Mouse (Mus musculus) ES-E14 (cell line): ENCODE results near the gene Fth1. TPM values are rescaled to one million over a fixed set of nuclear protein-coding genes. Genes with fewer than 3 reads are reported as not detected.

ENCODE experiments used
- DNase-seq: peaks from one replicate; pipeline ENCODE4 v3.0.0-alpha.2; 2013; ENCODE audit warnings: low read depth, low spot score
- H3K27ac ChIP-seq: 2 replicates; pipeline ENCODE4 v1.5.1; 2012; ENCODE audit warnings: low read depth, mild to moderate bottlenecking, low read length, moderate library complexity, mixed read lengths; ENCODE audit not compliant: poor library complexity, insufficient read depth, severe bottlenecking
- H3K36me3 ChIP-seq: 2 replicates; pipeline ENCODE4 v1.6.1; 2012; ENCODE audit warnings: mild to moderate bottlenecking, low read length, moderate library complexity, mixed read lengths; ENCODE audit not compliant: control insufficient read depth, poor library complexity, insufficient read depth, severe bottlenecking
- H3K4me1 ChIP-seq, 2 experiments: fragments of 150-350 bp in 1 of 2; sonication (generic) in 1 of 2; 2 replicates each; pipeline ENCODE4 v1.6.1; 2012; ENCODE audit warnings: low read length in 2 of 2, mild to moderate bottlenecking in 1 of 2, mixed read lengths in 1 of 2; ENCODE audit not compliant: control insufficient read depth in 2 of 2, insufficient read depth in 2 of 2, poor library complexity in 1 of 2
- H3K4me3 ChIP-seq, 2 experiments: fragments of 150-350 bp in 1 of 2; sonication (generic) in 1 of 2; 2 replicates each; pipeline ENCODE4 v1.5.1; 2012; ENCODE audit warnings: low read length in 2 of 2, low read depth in 1 of 2, mild to moderate bottlenecking in 1 of 2, mixed read lengths in 1 of 2; ENCODE audit not compliant: insufficient read depth in 1 of 2, poor library complexity in 1 of 2, severe bottlenecking in 1 of 2
- H3K9ac ChIP-seq: 2 replicates; pipeline ENCODE4 v1.6.1; 2012; ENCODE audit warnings: low read depth, mild to moderate bottlenecking, low read length, mixed read lengths; ENCODE audit not compliant: poor library complexity, insufficient read depth, severe bottlenecking
- H3K9me3 ChIP-seq: fragments of 150-350 bp; sonication (generic); 2 replicates; pipeline ENCODE4 v1.6.1; 2012; ENCODE audit warnings: low read depth, mild to moderate bottlenecking, low read length; ENCODE audit not compliant: control insufficient read depth, insufficient read depth
- CHD2 ChIP-seq: IDR thresholded peaks from 2 replicates; pipeline ENCODE4 v1.6.1; 2014; ENCODE audit warnings: mild to moderate bottlenecking, low read depth, low read length, inconsistent platforms
- HCFC1 ChIP-seq: IDR thresholded peaks from 2 replicates; pipeline ENCODE4 v1.6.1; 2012; ENCODE audit warnings: low read length, inconsistent platforms, borderline replicate concordance; ENCODE audit not compliant: insufficient read depth
- MAFK ChIP-seq: IDR thresholded peaks from 2 replicates; pipeline ENCODE4 v1.6.1; 2014; ENCODE audit warnings: mild to moderate bottlenecking, low read depth, low read length, inconsistent platforms; ENCODE audit not compliant: insufficient read depth
- ZC3H11A ChIP-seq: IDR thresholded peaks from 2 replicates; pipeline ENCODE4 v1.6.1; 2012; ENCODE audit warnings: low read depth, mild to moderate bottlenecking, inconsistent platforms, low read length, borderline replicate concordance
- ZNF384 ChIP-seq: IDR thresholded peaks from 2 replicates; pipeline ENCODE4 v1.6.1; 2012; ENCODE audit warnings: low read depth, low read length, inconsistent platforms
- in situ Hi-C, 2 experiments: fragments of 600-800 bp; cut with MboI; formaldehyde crosslinking; loops; one replicate each; pipeline ENCODE4 v1.15.1; 2025; ENCODE audit warnings: low sequenced_read_pairs in 2 of 2, inconsistent platforms in 1 of 2; ENCODE audit not compliant: unreplicated experiment in 2 of 2
- total RNA-seq: library from RNA; depleted of rRNA; stranded (reverse); fragments of 300-350 nt; gene quantifications from 2 replicates; pipeline ENCODE4 v1.2.3, GENCODE M21; 2012

The Fth1 gene
- total RNA-seq, 1 experiment = 478 TPM

DNA sequence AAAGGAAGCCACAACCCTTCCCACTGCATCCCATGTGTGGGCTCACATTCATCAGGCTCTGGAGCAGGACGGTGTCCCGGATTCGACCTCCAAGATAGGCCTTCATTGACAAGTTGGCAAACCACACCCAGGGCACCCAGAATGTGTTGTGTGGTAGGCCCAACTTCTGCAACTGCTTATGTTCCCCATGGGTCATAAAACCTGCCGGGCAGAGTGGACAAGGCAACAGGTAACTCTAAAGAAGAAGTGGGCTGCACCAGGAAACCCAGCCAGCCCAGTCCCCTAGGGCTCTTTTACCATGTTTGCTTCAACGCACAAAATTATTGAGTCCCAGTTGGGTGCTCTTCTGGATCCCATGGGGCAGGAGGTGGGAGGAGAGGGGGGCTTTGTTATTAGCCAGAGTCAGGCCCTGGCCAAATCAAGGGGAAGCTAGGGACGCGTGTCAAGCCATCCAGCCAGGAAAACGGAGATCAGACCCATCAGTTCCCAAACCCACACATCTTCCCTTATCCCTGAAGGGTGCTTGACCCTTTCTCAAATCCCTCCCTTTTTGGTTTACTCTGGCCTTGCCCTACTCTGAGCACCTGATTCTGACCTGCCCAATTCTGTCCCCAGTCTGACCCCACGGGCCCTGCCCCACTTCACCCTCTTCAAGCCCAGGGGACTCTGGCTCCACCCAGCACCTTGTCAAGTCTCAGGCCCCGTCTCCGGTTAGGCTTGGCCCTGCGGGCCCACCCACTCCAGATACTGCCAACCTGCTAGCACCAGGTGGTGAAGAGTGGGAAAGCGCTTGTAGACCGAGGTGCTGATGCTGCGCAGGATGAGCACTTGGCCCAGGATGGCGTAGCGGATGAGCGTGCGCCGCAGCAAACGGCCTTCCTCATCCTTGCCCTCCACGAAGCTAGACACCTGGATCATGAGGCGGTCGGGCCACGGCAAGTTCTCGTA lies 11.9 kb downstream of the Fth1 start:
- no peak overlapping the region for H3K27ac ChIP-seq
- in situ Hi-C loops = loop anchor here in 1 of 2 experiments (5.0 kb wide), 1 partner anchor 75 kb away; no protein-coding TSS in a partner anchor
- TF ChIP-seq ZNF384 (no peak), CHD2 (no peak), HCFC1 (no peak), ZC3H11A (no peak), MAFK (no peak)
- DNase-seq = no peak
- peak overlapping the region; percentile 52 for H3K9ac ChIP-seq
- H3K4me1 ChIP-seq = peaks cover 2 to 3% of the 10 kb centered on the region in 2 experiments; a peak in 1 of 4 replicates
- peak overlapping the region; percentile 63 to 65 for H3K4me3 ChIP-seq
- H3K36me3 ChIP-seq = no peaks in the 10 kb centered on the region
- no peaks in the 10 kb centered on the region for H3K9me3 ChIP-seq

DNA sequence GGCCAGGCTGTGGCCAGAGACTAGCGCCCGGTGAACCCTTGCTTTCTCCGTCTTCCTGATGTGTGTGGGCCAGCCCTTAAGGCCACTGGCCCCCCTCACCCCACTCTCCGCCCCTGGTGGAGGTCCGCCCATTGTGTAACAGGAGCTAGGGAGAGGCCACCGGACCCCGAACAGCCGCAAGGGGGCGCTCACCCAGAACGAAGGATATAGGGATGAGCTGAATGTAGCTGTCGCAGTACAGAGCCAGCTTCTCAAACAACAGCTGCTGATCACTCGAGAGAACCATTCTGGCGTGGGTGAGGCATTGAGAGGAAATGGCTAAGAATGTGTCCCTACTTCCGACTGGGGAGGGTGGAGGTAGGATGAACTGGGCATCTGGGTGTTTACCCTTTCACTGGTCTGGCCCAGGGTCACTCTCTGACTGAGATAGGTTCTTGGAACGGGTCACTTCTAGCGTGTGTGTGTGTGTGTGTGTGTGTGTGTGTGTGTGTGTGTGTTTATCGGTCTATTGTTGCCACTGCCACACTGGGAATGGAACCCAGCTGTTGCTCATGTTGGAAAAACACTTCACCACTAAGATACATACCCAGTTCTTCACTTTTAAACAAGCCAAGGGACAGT lies 12.7 kb downstream of the Fth1 start:
- Histone ChIP-seq H3K9ac (peak overlapping the region; percentile 52), H3K27ac (no peak overlapping the region)

DNA sequence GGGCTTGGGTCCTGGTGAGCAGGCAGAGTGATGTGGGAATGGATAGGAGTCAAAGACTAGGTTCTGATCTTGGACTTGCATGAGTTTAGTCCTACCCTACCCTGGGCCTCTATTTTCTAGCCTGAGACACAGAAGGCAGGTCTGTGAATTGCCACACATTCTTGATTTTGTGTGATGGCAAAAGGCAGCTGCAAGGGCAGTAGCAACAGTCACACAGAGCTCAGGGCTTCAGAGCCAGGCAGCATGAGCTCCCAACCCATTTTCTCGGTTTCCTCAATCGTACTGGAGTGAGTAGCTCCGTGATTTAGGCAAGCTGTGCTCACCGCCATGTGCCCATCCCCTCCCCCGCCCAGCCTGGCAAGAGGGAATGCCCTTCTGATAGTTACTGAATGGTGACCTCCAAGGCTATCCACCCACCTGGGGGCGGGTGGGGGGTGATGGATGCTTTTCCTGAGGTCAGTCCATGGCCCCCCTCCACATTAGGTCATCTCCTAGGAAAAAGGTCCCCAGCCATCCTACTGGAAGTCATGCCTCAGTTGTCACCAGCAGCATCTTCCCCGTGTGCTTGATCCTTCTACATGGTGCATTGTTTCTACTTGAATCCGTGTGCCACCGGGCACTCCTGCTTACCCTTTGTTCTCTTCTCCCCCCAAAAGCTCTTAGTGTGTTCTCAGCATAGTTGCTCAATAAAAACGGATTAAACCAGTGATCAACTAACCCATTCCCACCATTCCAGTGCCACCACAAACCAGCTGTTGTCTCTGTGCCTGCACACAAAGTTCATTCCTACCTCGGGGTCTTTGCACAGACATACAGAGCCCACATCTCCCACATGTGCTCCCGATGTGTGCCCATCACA lies 17.0 kb downstream of the Fth1 start:
- H3K4me3 ChIP-seq = no peak overlapping the region
- DNase-seq = no peak
- in situ Hi-C loops = no loop called here
- no peak for TF ChIP-seq HCFC1
- no peak for TF ChIP-seq ZNF384
- TF ChIP-seq MAFK = no peak
- no peak for TF ChIP-seq ZC3H11A
- no peak overlapping the region for H3K9ac ChIP-seq
- H3K4me1 ChIP-seq = peaks cover 2 to 3% of the 10 kb centered on the region in 2 experiments; a peak in 1 of 4 replicates
- no peak overlapping the region for H3K27ac ChIP-seq
- no peaks in the 10 kb centered on the region for H3K9me3 ChIP-seq
- H3K36me3 ChIP-seq = no peaks in the 10 kb centered on the region

More for the DNA sequence above, 12.7 kb downstream of the Fth1 start:
- peak overlapping the region; percentile 63 to 65 for H3K4me3 ChIP-seq
- peak; percentile 92 for DNase-seq
- peaks cover 2 to 3% of the 10 kb centered on the region in 2 experiments; a peak in 1 of 4 replicates for H3K4me1 ChIP-seq
- H3K9me3 ChIP-seq = no peaks in the 10 kb centered on the region
- in situ Hi-C loops = loop anchor here in 1 of 2 experiments (5.0 kb wide), 1 partner anchor 76 kb away; no protein-coding TSS in a partner anchor
- TF ChIP-seq ZC3H11A (0 out of 2 replicates have a peak, but pooled peaks have one; percentile 11), HCFC1 (no peak)
- H3K36me3 ChIP-seq = no peaks in the 10 kb centered on the region

DNA sequence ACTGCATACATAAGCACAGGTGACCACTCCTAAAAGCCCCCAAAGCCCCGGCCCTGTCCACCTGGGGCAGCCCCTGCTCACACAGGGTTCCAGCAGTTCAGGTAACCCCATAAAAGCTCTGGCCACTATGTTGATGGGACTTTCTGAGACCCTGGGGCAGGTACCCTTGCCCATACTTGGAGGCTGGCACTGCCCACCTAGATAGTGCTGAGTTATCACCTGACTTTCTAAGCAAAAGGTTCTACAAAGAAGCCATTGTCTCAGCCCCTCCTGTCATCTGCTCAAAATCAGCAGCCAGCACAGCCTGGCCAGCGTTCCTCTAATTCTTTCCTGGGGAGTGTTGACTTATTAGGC lies 17.6 kb downstream of the Fth1 start:
- DNase-seq = no peak
- Histone ChIP-seq H3K9me3 (no peaks in the 10 kb centered on the region), H3K4me3 (no peak overlapping the region), H3K9ac (no peak overlapping the region), H3K36me3 (no peaks in the 10 kb centered on the region), H3K4me1 (peaks cover 0 to 2% of the 10 kb centered on the region in 2 experiments; a peak in 1 of 4 replicates), H3K27ac (no peak overlapping the region)
- TF ChIP-seq ZC3H11A = no peak
- TF ChIP-seq CHD2 = no peak
- no peak for TF ChIP-seq HCFC1
- no peak for TF ChIP-seq MAFK
- TF ChIP-seq ZNF384 = no peak
- in situ Hi-C loops = no loop called here
